ENCODE assay signal across 8 mouse cellular contexts in genomic region chr2:122027862-122028755, GRCm38 (mm10). TPM values are rescaled to one million over a fixed set of nuclear protein-coding genes. Genes with fewer than 3 reads are reported as not detected.
DNase-seq lines count a peak whose midpoint lies in the region; ATAC-seq lines count a peak whose summit lies in the region.

TSS of gene Eif3j1 (plus strand) at chr2:122028546.

- peak within 1 kb of the TSS; percentile 94 for H3K9ac ChIP-seq in heart, embryonic 14.5 days (ENCODE audit: low read length)
- H3K9ac ChIP-seq in liver, embryonic 13.5 days: peak within 1 kb of the TSS; percentile 96
- peak within 1 kb of the TSS; percentile 93 for H3K9ac ChIP-seq in stomach, embryonic 16.5 days (ENCODE audit: low read length)

- peak within 1 kb of the TSS; percentile 90 for H3K4me2 ChIP-seq in heart, embryonic 14.5 days (ENCODE audit: low read length)
- peak within 1 kb of the TSS; percentile 78 for H3K4me2 ChIP-seq in liver, embryonic 13.5 days
- H3K4me2 ChIP-seq in stomach, embryonic 16.5 days (ENCODE audit: low read depth, low read length): peak within 1 kb of the TSS; percentile 75

- peaks cover 21% of the 10 kb centered on the region for H3K36me3 ChIP-seq in heart, embryonic 14.5 days (ENCODE audit: control insufficient read depth, insufficient read depth, low read length)
- H3K36me3 ChIP-seq in liver, embryonic 13.5 days: peaks cover 21% of the 10 kb centered on the region
- peaks cover 3% of the 10 kb centered on the region; the same call in 1 of the 2 replicates for H3K36me3 ChIP-seq in stomach, embryonic 16.5 days (ENCODE audit: control insufficient read depth, insufficient read depth, low read length)

- H3K27me3 ChIP-seq in heart, embryonic 14.5 days (ENCODE audit: control insufficient read depth, insufficient read depth, low read length): no peaks in the 10 kb centered on the region
- no peaks in the 10 kb centered on the region for H3K27me3 ChIP-seq in liver, embryonic 13.5 days
- no peaks in the 10 kb centered on the region for H3K27me3 ChIP-seq in stomach, embryonic 16.5 days (ENCODE audit: control insufficient read depth, insufficient read depth, low read length)

- peak; percentile 100 for ATAC-seq in heart, embryonic 14.5 days (ENCODE audit: insufficient number of reproducible peaks, insufficient read depth, low FRiP score, low read depth)
- ATAC-seq in liver, embryonic 13.5 days (ENCODE audit: low read depth): peak; percentile 97
- peak; percentile 100 for ATAC-seq in stomach, embryonic 16.5 days (ENCODE audit: insufficient read depth, low FRiP score)

- H3K4me3 ChIP-seq in brown adipose tissue, adult 24 weeks (ENCODE audit: insufficient read depth, low read depth, low read length): peak within 1 kb of the TSS; percentile 93
- peak within 1 kb of the TSS; percentile 71 to 93 for H3K4me3 ChIP-seq in heart, embryonic 14.5 days (ENCODE audit: control insufficient read depth in 1 of 2, insufficient read depth in 1 of 2, low read depth in 1 of 2, low read length in 2 of 2)
- peak within 1 kb of the TSS; percentile 92 for H3K4me3 ChIP-seq in liver, embryonic 13.5 days (replicated peaks)
- H3K4me3 ChIP-seq in stomach, embryonic 16.5 days (replicated peaks; ENCODE audit: low read length): peak within 1 kb of the TSS; percentile 90

- no peaks in the 10 kb centered on the region for H3K4me1 ChIP-seq in brown adipose tissue, adult 24 weeks (ENCODE audit: control insufficient read depth, insufficient read depth, insufficient read length, low read length)
- peaks cover 0 to 10% of the 10 kb centered on the region in 2 experiments; a peak in 2 of 4 replicates for H3K4me1 ChIP-seq in heart, embryonic 14.5 days (ENCODE audit: control insufficient read depth in 2 of 2, insufficient read depth in 2 of 2, low read length in 2 of 2)
- peaks cover 39% of the 10 kb centered on the region for H3K4me1 ChIP-seq in liver, embryonic 13.5 days (replicated peaks)
- H3K4me1 ChIP-seq in stomach, embryonic 16.5 days (ENCODE audit: control insufficient read depth, insufficient read depth, low read length): no peaks in the 10 kb centered on the region; the same call in 1 of the 2 replicates

- peak; percentile 95 for DNase-seq in CD4-positive, CD25-positive, alpha-beta regulatory T cell, adult 2 months (ENCODE audit: low read depth, low spot score)
- peak; percentile 69 for DNase-seq in fibroblast of lung, adult 2 months (ENCODE audit: low read depth)
- DNase-seq in kidney, postnatal 14 days: peak; percentile 96
- DNase-seq in liver, embryonic 13.5 days: peak; percentile 72
- DNase-seq in neural tube, embryonic 10.5 days (ENCODE audit: extremely low spot score, low spot score): peak; percentile 92

- H3K9me3 ChIP-seq in heart, embryonic 14.5 days (ENCODE audit: control insufficient read depth, low read length): no peaks in the 10 kb centered on the region
- no peaks in the 10 kb centered on the region for H3K9me3 ChIP-seq in liver, embryonic 13.5 days (replicated peaks)
- H3K9me3 ChIP-seq in stomach, embryonic 16.5 days (replicated peaks; ENCODE audit: control insufficient read depth, low read length): no peaks in the 10 kb centered on the region

- WGBS in heart, embryonic 14.5 days: under 1% methylated on average over 56 of the region's 67 CpGs
- WGBS in liver, embryonic 13.5 days (ENCODE audit: insufficient replicate concordance): under 1% methylated on average over 48 of the region's 67 CpGs
- WGBS in stomach, embryonic 16.5 days: under 1% methylated on average over 58 of the region's 67 CpGs

- H3K27ac ChIP-seq in brown adipose tissue, adult 24 weeks (replicated peaks; ENCODE audit: low read depth, low read length): peak within 1 kb of the TSS; percentile 87
- peak within 1 kb of the TSS; percentile 91 to 97 for H3K27ac ChIP-seq in heart, embryonic 14.5 days (replicated peaks in 1 of 2; ENCODE audit: control insufficient read depth in 1 of 2, insufficient read depth in 1 of 2, low read depth in 2 of 2, low read length in 2 of 2)
- H3K27ac ChIP-seq in liver, embryonic 13.5 days: peak within 1 kb of the TSS; percentile 98
- peak within 1 kb of the TSS; percentile 88 for H3K27ac ChIP-seq in stomach, embryonic 16.5 days (ENCODE audit: low read length)

RNA-seq across cellular contexts. Expression of gene Eif3j1, which starts in this region (rescaled TPM):
- 6.8 and 9.9 TPM in 2 replicates for polyA plus RNA-seq in brown adipose tissue, adult 24 weeks (2012; ENCODE audit: insufficient read depth, insufficient read length, missing spikeins)
- 11.9 and 13.0 TPM in 2 replicates for polyA plus RNA-seq in heart, embryonic 14.5 days (2014; fragmentation: Nextera tagmentation; extraction: Ambion mirVana)
- 11.0 and 13.7 TPM in 2 replicates for polyA plus RNA-seq in liver, embryonic 13.5 days (2015; fragmentation: Nextera tagmentation; extraction: Ambion mirVana)
- 8.9 and 9.5 TPM in 2 replicates for polyA plus RNA-seq in stomach, embryonic 16.5 days (2015; fragmentation: Nextera tagmentation; extraction: Ambion mirVana)

Comparison
In these comparisons a context has a peak if more than half of its experiments do, and no peak if none do; other contexts are left out.
1. Peak in every context shown above with its lines: DNase-seq, ATAC-seq, H3K4me3 ChIP-seq and H3K27ac ChIP-seq.